Mouse (Mus musculus): ENCODE data around the gene P2rx4. TPM values are rescaled to one million over a fixed set of nuclear protein-coding genes. Genes with fewer than 3 reads are reported as not detected.
A peak's percentile ranks its signal among the peaks of the same experiment; 100 is the strongest.

The P2rx4 gene
- polyA plus RNA-seq, 1 experiment from 2014 or later: 36.2 TPM

GRCm38 (mm10) chr5:122700109-122700836, 7.1 kb upstream of the P2rx4 start:
- Histone ChIP-seq H3K27ac (ENCODE audit: low read depth) (no peak overlapping the region), H3K4me1 (ENCODE audit: insufficient read depth) (peaks cover 33% of the 10 kb centered on the region), H3K27me3 (ENCODE audit: insufficient read depth, low read length) (no peaks in the 10 kb centered on the region), H3K4me3 (ENCODE audit: low read depth, low read length) (no peak overlapping the region), H3K9me3 (ENCODE audit: low read length) (no peaks in the 10 kb centered on the region), H3K9ac (replicated peaks) (no peak overlapping the region), H3K36me3 (replicated peaks; ENCODE audit: insufficient read depth, low read length) (no peaks in the 10 kb centered on the region), H3K4me2 (ENCODE audit: low read depth, low read length) (peak overlapping the region; percentile 42)
- 46% methylated on average over 12 of the region's 12 CpGs for WGBS (ENCODE audit: insufficient replicate concordance)
- no peak for DNase-seq
- ATAC-seq: peak; percentile 36
- TF ChIP-seq EP300 (IDR thresholded peaks at IDR 0.05; ENCODE audit: low read depth) (peak; percentile 61; the same call in 1 of the 2 replicates), CTCF (IDR thresholded peaks at IDR 0.05; ENCODE audit: low read depth) (no peak)

GRCm38 (mm10) chr5:122700837-122701212, 6.5 kb upstream of the P2rx4 start:
- H3K36me3 ChIP-seq (replicated peaks; ENCODE audit: insufficient read depth, low read length): no peaks in the 10 kb centered on the region

GRCm38 (mm10) chr5:122702156-122702555, 5.2 kb upstream of the P2rx4 start:
- Histone ChIP-seq H3K4me1 (ENCODE audit: insufficient read depth) (peaks cover 33% of the 10 kb centered on the region), H3K4me3 (ENCODE audit: low read depth, low read length) (no peak overlapping the region)
- 77% methylated on average over 6 of the region's 6 CpGs for WGBS (ENCODE audit: insufficient replicate concordance)

More at GRCm38 (mm10) chr5:122700837-122701212, 6.5 kb upstream of the P2rx4 start:
- no peaks in the 10 kb centered on the region for H3K27me3 ChIP-seq (ENCODE audit: insufficient read depth, low read length)
- no peak overlapping the region for H3K9ac ChIP-seq (replicated peaks)
- no peak for DNase-seq
- WGBS (ENCODE audit: insufficient replicate concordance): 20% methylated on average over 5 of the region's 5 CpGs
- peak; percentile 56 for ATAC-seq
- H3K9me3 ChIP-seq (ENCODE audit: low read length): no peaks in the 10 kb centered on the region
- H3K27ac ChIP-seq (ENCODE audit: low read depth): peak overlapping the region; percentile 2; the same call in 1 of the 2 replicates
- TF ChIP-seq EP300 (IDR thresholded peaks at IDR 0.05; ENCODE audit: low read depth) (peak; percentile 42; the same call in 1 of the 2 replicates), CTCF (IDR thresholded peaks at IDR 0.05; ENCODE audit: low read depth) (no peak)
- H3K4me1 ChIP-seq (ENCODE audit: insufficient read depth): peaks cover 33% of the 10 kb centered on the region
- no peak overlapping the region for H3K4me3 ChIP-seq (ENCODE audit: low read depth, low read length)
- H3K4me2 ChIP-seq (ENCODE audit: low read depth, low read length): peak overlapping the region; percentile 42

GRCm38 (mm10) chr5:122703574-122703973, 3.8 kb upstream of the P2rx4 start:
- ATAC-seq: no peak
- 72% methylated on average over 2 of the region's 2 CpGs for WGBS (ENCODE audit: insufficient replicate concordance)
- Histone ChIP-seq H3K4me1 (ENCODE audit: insufficient read depth) (peaks cover 32% of the 10 kb centered on the region), H3K9me3 (ENCODE audit: low read length) (no peaks in the 10 kb centered on the region), H3K4me2 (ENCODE audit: low read depth, low read length) (no peak overlapping the region), H3K4me3 (ENCODE audit: low read depth, low read length) (no peak overlapping the region), H3K27me3 (ENCODE audit: insufficient read depth, low read length) (no peaks in the 10 kb centered on the region), H3K27ac (ENCODE audit: low read depth) (no peak overlapping the region), H3K36me3 (replicated peaks; ENCODE audit: insufficient read depth, low read length) (no peaks in the 10 kb centered on the region), H3K9ac (replicated peaks) (no peak overlapping the region)
- no peak for DNase-seq
- peak; percentile 25; the same call in 1 of the 2 replicates for TF ChIP-seq EP300 (IDR thresholded peaks at IDR 0.05; ENCODE audit: low read depth)
- TF ChIP-seq CTCF (IDR thresholded peaks at IDR 0.05; ENCODE audit: low read depth): no peak

More at GRCm38 (mm10) chr5:122702156-122702555, 5.2 kb upstream of the P2rx4 start:
- Histone ChIP-seq H3K4me2 (ENCODE audit: low read depth, low read length) (no peak overlapping the region), H3K27ac (ENCODE audit: low read depth) (no peak overlapping the region), H3K36me3 (replicated peaks; ENCODE audit: insufficient read depth, low read length) (no peaks in the 10 kb centered on the region), H3K27me3 (ENCODE audit: insufficient read depth, low read length) (no peaks in the 10 kb centered on the region), H3K9ac (replicated peaks) (no peak overlapping the region), H3K9me3 (ENCODE audit: low read length) (no peaks in the 10 kb centered on the region)
- no peak for ATAC-seq
- DNase-seq: no peak
- TF ChIP-seq EP300 (IDR thresholded peaks at IDR 0.05; ENCODE audit: low read depth): no peak
- TF ChIP-seq CTCF (IDR thresholded peaks at IDR 0.05; ENCODE audit: low read depth): no peak

- Histone ChIP-seq H3K4me2 (ENCODE audit: low read depth, low read length) (no peak overlapping the region), H3K36me3 (replicated peaks; ENCODE audit: insufficient read depth, low read length) (no peaks in the 10 kb centered on the region), H3K9ac (replicated peaks) (no peak overlapping the region), H3K27ac (ENCODE audit: low read depth) (no peak overlapping the region), H3K4me3 (ENCODE audit: low read depth, low read length) (no peak overlapping the region), H3K27me3 (ENCODE audit: insufficient read depth, low read length) (no peaks in the 10 kb centered on the region), H3K9me3 (ENCODE audit: low read length) (no peaks in the 10 kb centered on the region), H3K4me1 (ENCODE audit: insufficient read depth) (peaks cover 32% of the 10 kb centered on the region)
- TF ChIP-seq EP300 (IDR thresholded peaks at IDR 0.05; ENCODE audit: low read depth) (no peak), CTCF (IDR thresholded peaks at IDR 0.05; ENCODE audit: low read depth) (no peak)
- ATAC-seq (no peak), DNase-seq (no peak)
- WGBS (ENCODE audit: insufficient replicate concordance): 60% methylated on average over 4 of the region's 4 CpGs
Observed at GRCm38 (mm10) chr5:122704571-122704970, 2.8 kb upstream of the P2rx4 start.

GRCm38 (mm10) chr5:122705174-122705573, 2.2 kb upstream of the P2rx4 start:
- no peak overlapping the region for H3K4me3 ChIP-seq (ENCODE audit: low read depth, low read length)
- H3K27me3 ChIP-seq (ENCODE audit: insufficient read depth, low read length): no peaks in the 10 kb centered on the region
- peaks cover 32% of the 10 kb centered on the region for H3K4me1 ChIP-seq (ENCODE audit: insufficient read depth)
- no peak for ATAC-seq
- no peak overlapping the region for H3K27ac ChIP-seq (ENCODE audit: low read depth)
- no peaks in the 10 kb centered on the region for H3K36me3 ChIP-seq (replicated peaks; ENCODE audit: insufficient read depth, low read length)
- no peak overlapping the region for H3K9ac ChIP-seq (replicated peaks)
- no peaks in the 10 kb centered on the region for H3K9me3 ChIP-seq (ENCODE audit: low read length)
- WGBS (ENCODE audit: insufficient replicate concordance): 72% methylated on average over 3 of the region's 3 CpGs
- no peak for DNase-seq
- no peak overlapping the region for H3K4me2 ChIP-seq (ENCODE audit: low read depth, low read length)
- TF ChIP-seq CTCF (IDR thresholded peaks at IDR 0.05; ENCODE audit: low read depth) (no peak), EP300 (IDR thresholded peaks at IDR 0.05; ENCODE audit: low read depth) (no peak)
